Mouse (Mus musculus): Measurements from ENCODE around the gene Hic2.

- no peak for TF ChIP-seq POLR2A (IDR thresholded peaks at IDR 0.05; ENCODE audit: low read depth, low read length)
- TF ChIP-seq CTCF (IDR thresholded peaks at IDR 0.05; ENCODE audit: extremely low read depth, insufficient read depth, insufficient read length, insufficient replicate concordance) = peak; percentile 66; the same call in 1 of the 2 replicates
These were observed 24.7 kb upstream of the Hic2 start, which contains the start of gene Rimbp3 for GRCm38 (mm10) chr16:17208389-17209361.
